Mouse (Mus musculus) thymus, postnatal 4 days (tissue): Measurements from ENCODE around the gene Zfp526.
A peak's percentile ranks its signal among the peaks of the same experiment; 100 is the strongest.
"Not testable (repeated sequence)": the region's sequence is repeated elsewhere in the genome, so short reads cannot be mapped to it uniquely, and the experiment has no call there.

ENCODE experiments used
- DNase-seq: peaks from one replicate; pipeline ENCODE4 v3.0.0; 2021

Zfp526 gene

GRCm38 (mm10) chr7:25243361-25243760, 22.1 kb downstream of the Zfp526 start:
- DNase-seq: no peak

GRCm38 (mm10) chr7:25244562-25245369, 23.5 kb downstream of the Zfp526 start:
- no peak for DNase-seq

GRCm38 (mm10) chr7:25246079-25246758, 25.0 kb downstream of the Zfp526 start:
- peak; percentile 39 for DNase-seq

GRCm38 (mm10) chr7:25246759-25247137, 25.5 kb downstream of the Zfp526 start:
- no peak for DNase-seq

- no peak for DNase-seq
Observed at GRCm38 (mm10) chr7:25247498-25247897, 26.3 kb downstream of the Zfp526 start.

- peak; percentile 44 for DNase-seq
Observed at GRCm38 (mm10) chr7:25248018-25248647, 26.9 kb downstream of the Zfp526 start.

- no peak for DNase-seq
Observed at GRCm38 (mm10) chr7:25248846-25249313, 27.7 kb downstream of the Zfp526 start.

GRCm38 (mm10) chr7:25249314-25250140, 28.3 kb downstream of the Zfp526 start:
- peak; percentile 85 for DNase-seq

GRCm38 (mm10) chr7:25250141-25250972, 29.1 kb downstream of the Zfp526 start, which contains the start of gene Erf:
TSS of gene Erf (minus strand) at chr7:25250761.
- DNase-seq: peak; percentile 97

- DNase-seq: peak; percentile 64
Observed at GRCm38 (mm10) chr7:25251071-25251791, 30.0 kb downstream of the Zfp526 start.

GRCm38 (mm10) chr7:25251822-25252221, 30.6 kb downstream of the Zfp526 start:
- no peak for DNase-seq

GRCm38 (mm10) chr7:25261896-25262295, 40.7 kb downstream of the Zfp526 start:
- DNase-seq: no peak

GRCm38 (mm10) chr7:25263968-25264870, 43.0 kb downstream of the Zfp526 start:
- DNase-seq: no peak

GRCm38 (mm10) chr7:25265743-25266142, 44.5 kb downstream of the Zfp526 start:
- DNase-seq: not testable (repeated sequence)

- DNase-seq: no peak
Observed at GRCm38 (mm10) chr7:25266180-25266962, 45.1 kb downstream of the Zfp526 start.

- peak; percentile 96 for DNase-seq
Observed at GRCm38 (mm10) chr7:25267301-25267750, 46.1 kb downstream of the Zfp526 start, which contains the start of gene Cic. TSS of gene Cic (plus strand) at chr7:25267704.

- peak; percentile 97 for DNase-seq
Observed at GRCm38 (mm10) chr7:25267751-25268463, 46.7 kb downstream of the Zfp526 start.

- no peak for DNase-seq
Observed at GRCm38 (mm10) chr7:25268588-25268987, 47.4 kb downstream of the Zfp526 start.
